Mouse (Mus musculus) embryonic facial prominence, embryonic 10.5 days (tissue): ENCODE measurements at regions not wholly inside any gene's neighbourhood (a gene's known extent, or its start where the extent isn't known, plus 50 kb on each side); places are given as distances from the start of the nearest gene placed in this dataset.

ENCODE experiments used
- DNase-seq: peaks from one replicate; pipeline ENCODE4 v3.0.0-alpha.2; 2017; ENCODE audit warnings: low spot score
- H3K27ac ChIP-seq: fragments of 300-500 bp; sonication (generic); replicated peaks from 2 replicates; pipeline ENCODE4 v1.5.1; 2016; ENCODE audit warnings: mild to moderate bottlenecking
- H3K27me3 ChIP-seq: fragments of 300-500 bp; sonication (generic); replicated peaks from 2 replicates; pipeline ENCODE4 v1.6.1; 2016; ENCODE audit warnings: low read depth, mild to moderate bottlenecking; ENCODE audit not compliant: poor library complexity, severe bottlenecking
- H3K36me3 ChIP-seq: fragments of 300-500 bp; sonication (generic); replicated peaks from 2 replicates; pipeline ENCODE4 v1.6.1; 2016; ENCODE audit warnings: mild to moderate bottlenecking, moderate library complexity
- H3K4me1 ChIP-seq: fragments of 300-500 bp; sonication (generic); 2 replicates; pipeline ENCODE4 v1.6.1; 2016
- H3K4me3 ChIP-seq: fragments of 300-500 bp; sonication (generic); 2 replicates; pipeline ENCODE4 v1.5.1; 2016; ENCODE audit warnings: mild to moderate bottlenecking, moderate library complexity
- H3K9me3 ChIP-seq: fragments of 300-500 bp; sonication (generic); 2 replicates; pipeline ENCODE4 v1.6.1; 2016; ENCODE audit warnings: mild to moderate bottlenecking
- WGBS: fragments of 180-500 bp; shearing (Covaris S2); methylation state at CpG from one replicate; pipeline ENCODE4 v1.1.7; 2016; 5-methylcytosine and 5-hydroxymethylcytosine counted together

DNA sequence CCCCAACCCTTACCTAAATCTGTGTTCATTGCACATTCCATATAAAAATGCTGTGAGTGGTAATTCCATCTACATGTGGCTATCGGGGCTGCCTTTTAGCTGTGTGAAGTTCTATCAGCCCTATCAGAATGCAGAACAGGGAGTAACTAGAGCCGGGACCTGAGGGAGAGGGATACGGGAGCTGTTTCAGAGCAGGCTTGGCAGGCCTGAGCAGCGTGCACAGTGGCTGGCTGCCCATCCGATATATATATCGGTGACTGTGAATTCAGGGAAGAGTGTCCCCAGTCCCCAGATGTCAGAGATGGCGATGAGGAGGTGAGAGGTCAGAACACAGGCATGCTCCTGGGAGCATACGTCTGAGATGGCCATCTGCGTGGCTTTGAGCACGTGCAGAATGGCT lies 79.0 kb downstream of the Arl4c start:
- H3K27ac ChIP-seq: no peak overlapping the region; the same call in 1 of the 2 replicates
- no peak overlapping the region for H3K4me3 ChIP-seq
- no peaks in the 10 kb centered on the region for H3K36me3 ChIP-seq
- no peak for DNase-seq
- peaks cover 23% of the 10 kb centered on the region for H3K4me1 ChIP-seq
- 51% methylated on average over 10 of the region's 10 CpGs for WGBS
- no peaks in the 10 kb centered on the region for H3K27me3 ChIP-seq
- H3K9me3 ChIP-seq: no peaks in the 10 kb centered on the region

DNA sequence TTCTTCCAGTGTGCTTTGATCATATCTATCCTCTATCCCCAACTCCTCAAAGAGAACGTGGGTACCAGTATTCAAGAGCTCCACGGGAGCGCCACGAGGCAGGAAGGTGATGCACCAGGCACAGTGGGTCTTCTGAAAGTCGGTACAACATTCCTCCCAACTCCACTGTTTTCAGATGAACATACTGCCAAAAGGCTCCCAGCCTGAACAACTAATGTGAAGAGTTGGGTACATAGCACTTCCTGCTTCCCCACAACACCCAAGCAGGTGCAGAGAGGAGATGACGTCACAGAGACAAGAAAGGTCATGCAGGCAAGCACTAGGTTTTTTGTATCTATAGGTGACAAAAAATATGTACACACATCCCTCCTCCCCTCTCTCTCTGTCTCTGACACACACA lies 79.7 kb downstream of the Arl4c start:
- 87% methylated on average over 6 of the region's 6 CpGs for WGBS
- no peak for DNase-seq
- Histone ChIP-seq H3K4me3 (no peak overlapping the region), H3K9me3 (no peaks in the 10 kb centered on the region), H3K36me3 (no peaks in the 10 kb centered on the region), H3K27me3 (no peaks in the 10 kb centered on the region), H3K27ac (no peak overlapping the region), H3K4me1 (peaks cover 23% of the 10 kb centered on the region)

DNA sequence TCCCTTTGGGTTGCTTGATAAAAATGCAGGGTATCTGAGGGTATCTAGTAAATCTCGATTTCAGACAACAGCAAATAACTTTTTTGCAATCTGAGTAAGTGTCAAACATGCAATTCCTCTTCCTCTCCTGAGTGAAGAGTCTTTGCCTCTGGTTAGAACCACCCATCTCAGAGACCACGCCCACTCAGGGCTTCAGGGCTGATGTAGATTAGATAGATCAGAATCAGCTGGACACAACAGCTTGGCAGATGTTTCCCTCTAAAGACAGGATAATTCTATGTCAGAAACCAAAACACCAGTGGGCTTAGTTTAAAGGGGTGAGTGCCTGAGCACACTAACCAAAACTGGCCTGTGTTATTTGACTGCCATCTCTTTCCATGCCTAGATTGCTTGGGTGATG lies 80.8 kb downstream of the Arl4c start:
- H3K9me3 ChIP-seq: no peaks in the 10 kb centered on the region
- H3K4me3 ChIP-seq: no peak overlapping the region
- 63% methylated on average over 2 of the region's 2 CpGs for WGBS

GRCm38 (mm10) chr1:88613007-88613406 lies 89.0 kb downstream of the Arl4c start:
- Histone ChIP-seq H3K9me3 (no peaks in the 10 kb centered on the region), H3K27ac (peak overlapping the region; percentile 72), H3K27me3 (no peaks in the 10 kb centered on the region), H3K4me3 (no peak overlapping the region), H3K36me3 (no peaks in the 10 kb centered on the region), H3K4me1 (peaks cover 27% of the 10 kb centered on the region)
- 16% methylated on average over 2 of the region's 2 CpGs for WGBS
- peak; percentile 64 for DNase-seq

More for the DNA sequence above, 80.8 kb downstream of the Arl4c start:
- no peak overlapping the region for H3K27ac ChIP-seq
- DNase-seq: no peak
- H3K27me3 ChIP-seq: no peaks in the 10 kb centered on the region
- H3K36me3 ChIP-seq: no peaks in the 10 kb centered on the region
- peaks cover 23% of the 10 kb centered on the region for H3K4me1 ChIP-seq

DNA sequence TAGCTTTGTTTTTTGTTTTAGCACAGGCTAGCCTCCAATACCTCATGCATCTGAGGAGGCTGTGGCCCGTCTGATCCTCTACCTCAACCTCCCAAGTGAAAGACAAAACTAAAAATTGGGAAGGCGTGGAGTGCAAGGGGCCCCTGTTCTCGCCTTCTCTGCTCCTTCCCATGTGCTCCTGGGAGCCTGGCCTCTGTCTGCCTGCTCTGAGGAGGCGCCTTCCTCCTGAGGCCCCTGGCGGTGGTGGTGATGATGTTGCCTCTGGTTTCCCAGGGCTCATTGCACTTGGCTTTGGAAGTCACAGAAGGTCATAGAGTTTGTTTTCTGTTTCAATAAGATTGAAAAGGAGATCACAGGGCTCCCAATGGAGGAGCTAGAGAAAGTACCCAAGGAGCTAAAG lies 90.8 kb downstream of the Arl4c start:
- WGBS: 77% methylated on average over 5 of the region's 5 CpGs
- no peak for DNase-seq
- H3K36me3 ChIP-seq: no peaks in the 10 kb centered on the region
- no peaks in the 10 kb centered on the region for H3K9me3 ChIP-seq
- peaks cover 32% of the 10 kb centered on the region for H3K4me1 ChIP-seq
- no peak overlapping the region for H3K4me3 ChIP-seq
- no peaks in the 10 kb centered on the region for H3K27me3 ChIP-seq
- H3K27ac ChIP-seq: no peak overlapping the region; the same call in 1 of the 2 replicates

DNA sequence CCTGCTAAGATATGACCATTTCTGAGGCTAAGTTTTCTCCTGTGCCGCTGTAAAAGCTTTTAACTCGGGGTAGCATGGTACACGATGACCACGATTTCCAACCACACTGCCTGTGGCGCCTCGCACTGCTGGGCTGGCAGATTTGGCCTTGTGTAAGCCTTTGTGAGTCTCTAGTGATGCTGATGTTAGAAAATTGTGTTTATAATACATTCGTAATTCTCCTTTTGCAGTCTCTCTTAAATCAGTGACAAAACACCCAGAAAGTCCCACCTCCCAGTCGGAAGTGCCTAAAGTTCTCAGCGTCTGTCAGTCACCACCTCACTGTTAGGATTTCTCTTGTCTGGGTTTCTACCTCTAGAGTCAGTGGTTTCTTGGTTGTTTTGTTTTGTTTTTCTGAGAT lies 91.2 kb downstream of the Arl4c start:
- H3K36me3 ChIP-seq: no peaks in the 10 kb centered on the region
- H3K4me3 ChIP-seq: no peak overlapping the region
- H3K27me3 ChIP-seq: no peaks in the 10 kb centered on the region
- H3K9me3 ChIP-seq: no peaks in the 10 kb centered on the region
- no peak overlapping the region for H3K27ac ChIP-seq
- 90% methylated on average over 9 of the region's 9 CpGs for WGBS
- no peak for DNase-seq
- H3K4me1 ChIP-seq: peaks cover 37% of the 10 kb centered on the region

DNA sequence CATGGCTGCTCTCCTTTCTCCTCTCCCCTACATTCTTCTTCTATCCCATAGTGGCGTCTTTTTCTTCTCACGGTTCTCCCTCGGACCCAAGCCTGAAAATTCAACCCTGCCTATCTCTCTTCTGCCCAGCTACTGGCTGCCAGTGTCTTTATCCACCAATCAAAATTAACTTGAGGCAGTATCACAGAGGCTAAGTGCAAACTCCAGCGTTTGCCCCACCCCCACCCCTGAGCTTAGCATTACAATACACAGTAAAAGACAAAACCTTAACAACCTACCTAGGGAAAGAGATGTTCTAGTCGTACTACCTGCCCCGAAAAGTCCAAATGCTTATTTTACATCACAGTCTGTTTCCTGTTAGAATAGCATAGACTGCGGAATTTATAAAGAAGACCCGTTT lies 93.2 kb downstream of the Arl4c start:
- 36% methylated on average over 8 of the region's 8 CpGs for WGBS

GRCm38 (mm10) chr1:88608236-88608635 lies 93.8 kb downstream of the Arl4c start:
- Histone ChIP-seq H3K4me1 (peaks cover 38% of the 10 kb centered on the region), H3K27me3 (no peaks in the 10 kb centered on the region), H3K36me3 (no peaks in the 10 kb centered on the region), H3K4me3 (no peak overlapping the region), H3K9me3 (no peaks in the 10 kb centered on the region), H3K27ac (peak overlapping the region; percentile 57; the same call in 1 of the 2 replicates)
- 42% methylated on average over 8 of the region's 8 CpGs for WGBS
- DNase-seq: no peak

More for the DNA sequence above, 93.2 kb downstream of the Arl4c start:
- no peak for DNase-seq
- H3K4me1 ChIP-seq: peaks cover 43% of the 10 kb centered on the region
- no peak overlapping the region for H3K4me3 ChIP-seq
- no peaks in the 10 kb centered on the region for H3K27me3 ChIP-seq
- no peaks in the 10 kb centered on the region for H3K36me3 ChIP-seq
- no peak overlapping the region for H3K27ac ChIP-seq
- H3K9me3 ChIP-seq: no peaks in the 10 kb centered on the region

DNA sequence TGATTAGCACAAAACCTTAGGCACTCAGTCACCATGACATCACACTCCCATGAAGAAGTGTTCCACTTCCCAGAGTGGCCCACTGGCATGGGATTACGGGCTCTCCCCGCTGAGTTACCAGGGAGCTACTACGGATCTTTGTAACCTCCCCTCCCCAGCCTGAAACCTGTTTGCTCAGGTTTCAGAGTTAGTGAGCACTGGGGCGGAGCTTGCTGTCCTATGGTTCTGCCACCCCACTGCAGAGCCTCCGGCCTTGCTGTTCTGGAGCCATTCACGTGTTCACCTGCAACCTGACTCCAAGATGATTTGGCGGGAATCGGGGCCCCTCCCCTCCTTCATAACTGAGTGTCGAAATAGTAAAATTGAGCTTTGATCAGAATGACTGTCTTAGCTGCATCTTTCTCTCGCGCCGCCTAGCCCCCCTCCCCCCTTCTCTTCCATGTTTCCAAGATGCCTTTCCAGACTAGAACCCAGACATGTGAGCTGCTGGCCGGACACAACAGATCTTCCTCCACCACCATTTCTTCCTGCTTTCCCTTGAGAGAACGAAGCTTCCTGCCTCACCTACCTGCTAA lies 95.8 kb upstream of the Glrp1 start:
- WGBS: 50% methylated on average over 14 of the region's 14 CpGs
- Histone ChIP-seq H3K27ac (peak overlapping the region; percentile 59), H3K36me3 (no peaks in the 10 kb centered on the region), H3K9me3 (no peaks in the 10 kb centered on the region), H3K27me3 (no peaks in the 10 kb centered on the region), H3K4me3 (no peak overlapping the region), H3K4me1 (peaks cover 30% of the 10 kb centered on the region)
- DNase-seq: peak; percentile 69

GRCm38 (mm10) chr1:88602241-88602640 lies 92.4 kb upstream of the Glrp1 start:
- H3K4me3 ChIP-seq: no peak overlapping the region
- no peaks in the 10 kb centered on the region for H3K9me3 ChIP-seq
- no peaks in the 10 kb centered on the region for H3K36me3 ChIP-seq
- peaks cover 18% of the 10 kb centered on the region for H3K4me1 ChIP-seq
- no peak for DNase-seq
- no peak overlapping the region for H3K27ac ChIP-seq
- WGBS: 70% methylated on average over 3 of the region's 3 CpGs
- H3K27me3 ChIP-seq: no peaks in the 10 kb centered on the region

DNA sequence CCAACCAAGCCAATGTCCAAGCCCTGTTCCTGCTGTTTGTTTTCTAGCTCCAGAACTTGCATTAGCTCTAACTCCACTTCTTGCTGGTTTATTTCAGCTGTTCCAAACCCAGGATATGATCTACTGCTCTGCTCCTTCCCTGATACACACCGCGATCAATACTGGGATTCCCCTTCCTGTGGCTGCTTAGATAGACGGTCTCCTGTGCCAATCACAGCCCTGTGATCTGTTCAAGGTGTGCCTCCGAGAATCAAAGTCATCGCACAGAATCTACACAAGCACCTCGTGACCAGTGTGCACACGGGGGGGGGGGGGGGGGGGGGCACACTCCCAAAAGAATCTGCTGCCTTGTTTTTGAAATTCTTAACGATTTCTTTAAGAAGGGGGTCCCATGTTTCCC lies 91.9 kb upstream of the Glrp1 start:
- H3K36me3 ChIP-seq: no peaks in the 10 kb centered on the region
- H3K4me3 ChIP-seq: no peak overlapping the region
- no peaks in the 10 kb centered on the region for H3K9me3 ChIP-seq
- no peak overlapping the region for H3K27ac ChIP-seq
- 81% methylated on average over 8 of the region's 8 CpGs for WGBS
- peaks cover 18% of the 10 kb centered on the region for H3K4me1 ChIP-seq
- no peaks in the 10 kb centered on the region for H3K27me3 ChIP-seq
- DNase-seq: no peak

DNA sequence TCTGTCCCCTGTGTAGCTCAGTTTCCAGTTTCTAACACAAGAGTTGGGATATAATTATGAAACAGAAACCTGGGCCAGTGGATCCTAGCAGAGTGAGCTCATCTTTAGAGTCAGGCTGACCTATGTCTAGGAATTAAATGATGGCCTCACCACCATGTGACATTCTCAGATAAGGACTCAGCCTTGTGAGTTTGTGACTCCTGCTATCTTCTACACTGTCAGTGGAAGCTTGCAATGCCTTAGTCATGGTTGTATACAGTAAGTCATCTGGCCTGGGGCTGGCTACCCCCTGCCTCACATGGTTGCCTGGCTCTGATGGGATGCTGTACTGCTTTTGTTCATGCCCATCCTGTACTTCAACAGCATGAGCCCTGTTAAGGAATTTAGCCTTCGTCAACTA lies 90.3 kb upstream of the Glrp1 start:
- Histone ChIP-seq H3K4me1 (peaks cover 5% of the 10 kb centered on the region), H3K27ac (no peak overlapping the region), H3K27me3 (no peaks in the 10 kb centered on the region), H3K9me3 (no peaks in the 10 kb centered on the region), H3K4me3 (no peak overlapping the region), H3K36me3 (no peaks in the 10 kb centered on the region)
- no peak for DNase-seq
- WGBS: 74% methylated on average over 1 of the region's 1 CpGs

GRCm38 (mm10) chr1:88594484-88595254 lies 84.8 kb upstream of the Glrp1 start:
- Histone ChIP-seq H3K27me3 (no peaks in the 10 kb centered on the region), H3K27ac (no peak overlapping the region), H3K4me1 (peaks cover 15% of the 10 kb centered on the region), H3K36me3 (no peaks in the 10 kb centered on the region), H3K4me3 (no peak overlapping the region), H3K9me3 (no peaks in the 10 kb centered on the region)
- WGBS: 57% methylated on average over 9 of the region's 9 CpGs
- DNase-seq: no peak
